Mouse (Mus musculus): ENCODE measurements around the gene Gm49333. TPM values are rescaled to one million over a fixed set of nuclear protein-coding genes. Genes with fewer than 3 reads are reported as not detected.

Gm49333 gene
- polyA plus RNA-seq, 1 experiment from 2014 or later: 0.68 TPM

- DNase-seq (ENCODE audit: low spot score) (no peak), ATAC-seq (replicated peaks; ENCODE audit: low FRiP score) (no peak)
- Histone ChIP-seq H3K27me3 (ENCODE audit: control insufficient read depth, insufficient read depth, low read length) (no peaks in the 10 kb centered on the region), H3K4me2 (ENCODE audit: low read depth, low read length, severe bottlenecking) (no peak overlapping the region), H3K9ac (ENCODE audit: low read length) (no peak overlapping the region), H3K27ac (ENCODE audit: low read depth, low read length) (no peak overlapping the region), H3K4me3 (ENCODE audit: low read depth, low read length) (no peak overlapping the region), H3K36me3 (ENCODE audit: control insufficient read depth, insufficient read depth, low read length) (peaks cover 31% of the 10 kb centered on the region), H3K4me1 (replicated peaks; ENCODE audit: control insufficient read depth, insufficient read depth, low read length) (peaks cover 16% of the 10 kb centered on the region; the same call in 1 of the 2 replicates), H3K9me3 (ENCODE audit: control insufficient read depth, low read length) (no peaks in the 10 kb centered on the region)
- WGBS: 93% methylated on average over 3 of the region's 3 CpGs
These were observed 79.4 kb downstream of the Gm49333 start for GRCm38 (mm10) chr16:20690774-20691173.

- Histone ChIP-seq H3K4me3 (ENCODE audit: low read depth, low read length) (no peak overlapping the region), H3K4me1 (replicated peaks; ENCODE audit: control insufficient read depth, insufficient read depth, low read length) (peaks cover 19% of the 10 kb centered on the region), H3K9ac (ENCODE audit: low read length) (no peak overlapping the region), H3K9me3 (ENCODE audit: control insufficient read depth, low read length) (no peaks in the 10 kb centered on the region), H3K27me3 (ENCODE audit: control insufficient read depth, insufficient read depth, low read length) (no peaks in the 10 kb centered on the region), H3K27ac (ENCODE audit: low read depth, low read length) (no peak overlapping the region), H3K4me2 (ENCODE audit: low read depth, low read length, severe bottlenecking) (no peak overlapping the region), H3K36me3 (ENCODE audit: control insufficient read depth, insufficient read depth, low read length) (peaks cover 24% of the 10 kb centered on the region)
- no peak for ATAC-seq (replicated peaks; ENCODE audit: low FRiP score)
- DNase-seq (ENCODE audit: low spot score): no peak
- WGBS: 74% methylated on average over 1 of the region's 1 CpGs
These were observed 80.2 kb downstream of the Gm49333 start for GRCm38 (mm10) chr16:20691617-20692016.

GRCm38 (mm10) chr16:20692241-20692965 lies 81.0 kb downstream of the Gm49333 start:
- WGBS: 43% methylated on average over 16 of the region's 16 CpGs
- no peak for ATAC-seq (replicated peaks; ENCODE audit: low FRiP score)
- no peaks in the 10 kb centered on the region for H3K9me3 ChIP-seq (ENCODE audit: control insufficient read depth, low read length)
- no peak for DNase-seq (ENCODE audit: low spot score)
- no peaks in the 10 kb centered on the region for H3K27me3 ChIP-seq (ENCODE audit: control insufficient read depth, insufficient read depth, low read length)
- H3K4me3 ChIP-seq (ENCODE audit: low read depth, low read length): peak overlapping the region; percentile 54; the same call in 1 of the 2 replicates
- peaks cover 21% of the 10 kb centered on the region for H3K4me1 ChIP-seq (replicated peaks; ENCODE audit: control insufficient read depth, insufficient read depth, low read length)
- no peak overlapping the region; the same call in 1 of the 2 replicates for H3K4me2 ChIP-seq (ENCODE audit: low read depth, low read length, severe bottlenecking)
- no peak overlapping the region for H3K9ac ChIP-seq (ENCODE audit: low read length)
- peaks cover 20% of the 10 kb centered on the region for H3K36me3 ChIP-seq (ENCODE audit: control insufficient read depth, insufficient read depth, low read length)
- no peak overlapping the region for H3K27ac ChIP-seq (ENCODE audit: low read depth, low read length)

- peaks cover 20% of the 10 kb centered on the region for H3K36me3 ChIP-seq (ENCODE audit: control insufficient read depth, insufficient read depth, low read length)
- peak; percentile 91 for ATAC-seq (replicated peaks; ENCODE audit: low FRiP score)
- H3K27ac ChIP-seq (ENCODE audit: low read depth, low read length): peak within 1 kb of the TSS; percentile 66
- peak within 1 kb of the TSS; percentile 74 for H3K9ac ChIP-seq (ENCODE audit: low read length)
- no peaks in the 10 kb centered on the region for H3K27me3 ChIP-seq (ENCODE audit: control insufficient read depth, insufficient read depth, low read length)
- WGBS: under 1% methylated on average over 35 of the region's 37 CpGs
- H3K9me3 ChIP-seq (ENCODE audit: control insufficient read depth, low read length): no peaks in the 10 kb centered on the region
- peak within 1 kb of the TSS; percentile 54 for H3K4me3 ChIP-seq (ENCODE audit: low read depth, low read length)
- H3K4me2 ChIP-seq (ENCODE audit: low read depth, low read length, severe bottlenecking): peak within 1 kb of the TSS; percentile 78
- peak; percentile 97 for DNase-seq (ENCODE audit: low spot score)
- peaks cover 21% of the 10 kb centered on the region for H3K4me1 ChIP-seq (replicated peaks; ENCODE audit: control insufficient read depth, insufficient read depth, low read length)
These were observed 81.8 kb downstream of the Gm49333 start, which contains the start of gene Fam131a for GRCm38 (mm10) chr16:20693111-20693701. Gene Fam131a, plus strand, starts transcription at chr16:20693241.

GRCm38 (mm10) chr16:20694781-20695180 lies 83.4 kb downstream of the Gm49333 start:
- Histone ChIP-seq H3K9ac (ENCODE audit: low read length) (no peak overlapping the region), H3K4me1 (replicated peaks; ENCODE audit: control insufficient read depth, insufficient read depth, low read length) (peaks cover 21% of the 10 kb centered on the region), H3K36me3 (ENCODE audit: control insufficient read depth, insufficient read depth, low read length) (peaks cover 6% of the 10 kb centered on the region), H3K9me3 (ENCODE audit: control insufficient read depth, low read length) (no peaks in the 10 kb centered on the region), H3K4me3 (ENCODE audit: low read depth, low read length) (no peak overlapping the region), H3K27me3 (ENCODE audit: control insufficient read depth, insufficient read depth, low read length) (no peaks in the 10 kb centered on the region), H3K27ac (ENCODE audit: low read depth, low read length) (no peak overlapping the region), H3K4me2 (ENCODE audit: low read depth, low read length, severe bottlenecking) (no peak overlapping the region)
- ATAC-seq (replicated peaks; ENCODE audit: low FRiP score): no peak
- DNase-seq (ENCODE audit: low spot score): no peak
- 86% methylated on average over 8 of the region's 8 CpGs for WGBS

MicroRNAs within 50 kb of the gene (microRNA counts, 519-probe panel; counts per million panel counts)
- 4,835 counts per million, percentile 50 among the panel's probes with 10 or more counts for microRNA mmu-miR-1224

Small RNA genes lying within 50 kb of the gene (microRNA-seq; reads per million reads assigned to microRNA genes)
- gene Mir1224 (ENCODE audit: insufficient number of aligned reads): 3.4 reads per million

Other genes with a start within 250 kb of the Gm49333 start
- gene Abcc5, start 185.2 kb upstream of the Gm49333 start, polyA plus RNA-seq (2014; fragmentation: Nextera tagmentation; extraction: Ambion mirVana): 68.8 and 68.9 TPM in 2 replicates
- 135 and 138 TPM in 2 replicates for gene Eif2b5, start 112.8 kb upstream of the Gm49333 start, polyA plus RNA-seq (2014; fragmentation: Nextera tagmentation; extraction: Ambion mirVana)
- 42.8 and 45.4 TPM in 2 replicates for gene Dvl3, start 94.6 kb upstream of the Gm49333 start, polyA plus RNA-seq (2014; fragmentation: Nextera tagmentation; extraction: Ambion mirVana)
- 797 and 824 TPM in 2 replicates for gene Ap2m1, start 76.1 kb upstream of the Gm49333 start, polyA plus RNA-seq (2014; fragmentation: Nextera tagmentation; extraction: Ambion mirVana)
- 51.6 and 55.9 TPM in 2 replicates for gene Abcf3, start 63.0 kb upstream of the Gm49333 start, polyA plus RNA-seq (2014; fragmentation: Nextera tagmentation; extraction: Ambion mirVana)
- 0.80 and 1.4 TPM in 2 replicates for gene Vwa5b2, start 22.1 kb upstream of the Gm49333 start, polyA plus RNA-seq (2014; fragmentation: Nextera tagmentation; extraction: Ambion mirVana)
- 28.2 and 30.8 TPM in 2 replicates for gene Eef1akmt4, start within 50 bp of the Gm49333 start, polyA plus RNA-seq (2014; fragmentation: Nextera tagmentation; extraction: Ambion mirVana)
- 46.9 and 58.9 TPM in 2 replicates for gene Alg3, start 125 bp downstream of the Gm49333 start, polyA plus RNA-seq (2014; fragmentation: Nextera tagmentation; extraction: Ambion mirVana)
- 5.0 and 5.3 TPM in 2 replicates for gene Camk2n2, start 9.7 kb downstream of the Gm49333 start, polyA plus RNA-seq (2014; fragmentation: Nextera tagmentation; extraction: Ambion mirVana)
- gene Ece2, start 18.2 kb downstream of the Gm49333 start, polyA plus RNA-seq (2014; fragmentation: Nextera tagmentation; extraction: Ambion mirVana): 4.9 and 5.6 TPM in 2 replicates
- gene Psmd2, start 40.0 kb downstream of the Gm49333 start, polyA plus RNA-seq (2014; fragmentation: Nextera tagmentation; extraction: Ambion mirVana): 469 and 503 TPM in 2 replicates
- 186 and 187 TPM in 2 replicates for gene Eif4g1, start 56.7 kb downstream of the Gm49333 start, polyA plus RNA-seq (2014; fragmentation: Nextera tagmentation; extraction: Ambion mirVana)
- 15.2 and 16.3 TPM in 2 replicates for gene Fam131a, start 81.6 kb downstream of the Gm49333 start, polyA plus RNA-seq (2014; fragmentation: Nextera tagmentation; extraction: Ambion mirVana)
- 116 and 121 TPM in 2 replicates for gene Polr2h, start 106.1 kb downstream of the Gm49333 start, polyA plus RNA-seq (2014; fragmentation: Nextera tagmentation; extraction: Ambion mirVana)
- gene Clcn2, start 106.1 kb downstream of the Gm49333 start, polyA plus RNA-seq (2014; fragmentation: Nextera tagmentation; extraction: Ambion mirVana): 16.5 and 20.5 TPM in 2 replicates
- 1.9 and 2.3 TPM in 2 replicates for gene Chrd, start 121.5 kb downstream of the Gm49333 start, polyA plus RNA-seq (2014; fragmentation: Nextera tagmentation; extraction: Ambion mirVana)
- 0.24 and 0.51 TPM in 2 replicates for gene Thpo, start 122.9 kb downstream of the Gm49333 start, polyA plus RNA-seq (2014; fragmentation: Nextera tagmentation; extraction: Ambion mirVana)

All from forebrain, embryonic 11.5 days (tissue).